Mouse (Mus musculus): Measurements from ENCODE around the gene Acot4. TPM values are rescaled to one million over a fixed set of nuclear protein-coding genes. Genes with fewer than 3 reads are reported as not detected.
"Not testable (repeated sequence)": the region's sequence is repeated elsewhere in the genome, so short reads cannot be mapped to it uniquely, and the experiment has no call there.

Acot4 gene
- under 1 TPM; 0.10 to 0.15 TPM for total RNA-seq (2021)
- long read RNA-seq, experiment 1, result 0 reads
- long read RNA-seq, experiment 2, result 0 reads

DNA sequence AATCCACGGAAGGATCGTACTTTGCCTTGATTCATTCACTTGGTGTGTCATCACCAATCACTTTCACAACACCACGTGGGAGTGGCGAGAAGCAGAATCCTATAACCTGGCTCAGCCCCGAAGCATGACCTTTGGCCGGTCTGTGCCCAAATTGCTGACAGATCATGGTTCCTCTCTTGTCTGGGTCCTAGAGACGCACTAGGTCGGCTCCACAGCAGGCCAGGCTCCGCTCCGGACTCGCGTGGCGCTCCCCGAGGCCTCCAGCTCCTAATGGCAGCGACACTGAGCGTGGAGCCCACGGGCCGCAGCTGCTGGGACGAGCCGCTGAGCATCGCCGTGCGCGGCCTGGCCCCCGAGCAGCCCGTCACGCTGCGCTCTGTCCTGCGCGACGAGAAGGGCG, at the start of gene Acot4:
Gene Acot4, plus strand, starts transcription at position 139 of the 400 bp plus-strand sequence.
- not testable (repeated sequence) for DNase-seq
- intact Hi-C loops (cut with DNase I), result loop anchor here (10.0 kb wide), 1 partner anchor 323 kb away; no protein-coding TSS in a partner anchor

DNA sequence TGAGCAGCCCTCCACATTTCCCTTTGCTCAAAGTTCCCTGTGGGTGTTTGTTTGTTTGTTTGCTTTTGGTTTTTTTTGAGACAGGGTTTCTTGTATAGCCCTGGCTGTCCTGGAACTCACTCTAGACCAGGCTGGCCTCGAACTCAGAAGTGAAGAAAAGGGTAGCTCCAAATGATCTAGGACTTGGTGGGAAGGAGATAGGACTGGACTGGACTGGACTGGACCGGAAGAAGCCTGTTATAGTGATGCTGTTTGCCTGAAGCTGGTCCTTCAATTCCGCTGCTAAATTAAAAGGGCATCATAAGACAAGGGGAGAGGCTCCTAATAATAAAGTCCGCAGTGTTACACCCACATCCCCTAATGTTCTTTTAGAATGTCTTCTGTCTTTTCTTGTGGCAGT, 49.7 kb upstream of the Acot4 start:
- DNase-seq, result no peak
- intact Hi-C loops (cut with DNase I), result no loop called here

- intact Hi-C loops (cut with DNase I), result no loop called here
- no peak for DNase-seq
Measured at GRCm38 (mm10) chr12:83989378-83989777, 48.8 kb upstream of the Acot4 start.

DNA sequence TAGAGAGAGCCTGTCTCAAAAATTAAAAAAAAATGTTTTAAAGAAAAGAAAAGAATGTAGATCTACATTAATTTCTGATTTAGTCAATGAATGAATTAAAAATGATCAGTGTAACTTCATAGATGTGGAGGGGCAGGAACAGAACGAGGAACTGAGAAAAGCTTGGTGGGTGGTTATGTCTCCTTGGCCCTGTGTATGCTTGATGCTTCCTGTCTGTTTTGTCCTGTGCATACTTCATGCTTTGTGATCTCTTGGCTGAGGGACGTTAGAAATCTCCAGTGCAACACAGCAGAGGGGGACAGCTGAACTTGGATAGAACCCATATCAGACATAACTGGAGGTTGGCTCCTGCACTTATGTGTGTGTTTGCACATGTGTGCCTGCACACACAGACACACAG, 41.0 kb upstream of the Acot4 start:
- intact Hi-C loops (cut with DNase I), result no loop called here
- no peak for DNase-seq

DNA sequence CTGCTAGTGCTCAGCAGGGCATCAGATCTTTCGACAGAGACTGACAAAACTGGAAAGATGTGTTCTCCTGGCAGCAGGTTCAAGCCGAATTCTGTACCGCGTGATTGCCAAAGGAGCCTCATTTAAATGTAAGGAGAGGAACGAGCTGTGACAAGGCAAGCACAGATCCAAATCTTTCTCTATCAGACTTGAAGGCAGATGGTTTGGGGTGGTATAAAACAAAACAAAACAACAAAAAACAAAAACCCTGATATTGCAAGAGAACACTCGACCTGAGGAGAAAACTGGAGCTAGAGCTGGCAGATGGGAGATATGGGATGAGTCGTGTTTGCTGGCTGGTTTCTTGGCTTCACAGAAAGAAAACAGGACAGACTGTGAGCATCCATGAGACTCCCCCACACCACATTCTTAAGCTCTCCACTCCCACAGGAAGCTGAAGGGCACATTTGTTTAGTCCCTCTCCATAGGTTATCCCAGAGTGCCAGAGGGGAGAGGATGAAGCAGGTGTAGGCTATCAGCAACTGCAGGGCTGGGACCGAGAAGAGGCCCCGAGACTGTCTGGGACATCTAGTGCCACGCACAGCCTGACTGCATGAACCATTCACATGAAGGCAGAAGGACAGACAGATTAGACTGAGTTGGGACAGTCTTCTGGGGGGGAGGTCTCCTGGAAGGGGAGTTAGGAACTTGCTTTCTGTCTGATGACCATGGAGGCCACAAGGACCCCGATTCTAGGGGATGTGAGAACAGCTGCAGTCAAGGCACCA, 39.7 kb upstream of the Acot4 start:
- no peak for DNase-seq
- intact Hi-C loops (cut with DNase I), result no loop called here

GRCm38 (mm10) chr12:83999237-83999636, 38.9 kb upstream of the Acot4 start:
- peak in 1 of 2 experiments; percentile 48 for DNase-seq
- intact Hi-C loops (cut with DNase I), result not testable (repeated sequence)

GRCm38 (mm10) chr12:84000418-84000817, 37.8 kb upstream of the Acot4 start:
- DNase-seq, result no peak
- intact Hi-C loops (cut with DNase I), result no loop called here

GRCm38 (mm10) chr12:84003866-84004265, 34.3 kb upstream of the Acot4 start:
- intact Hi-C loops (cut with DNase I), result no loop called here
- DNase-seq, result no peak

- no peak for DNase-seq
- intact Hi-C loops (cut with DNase I), result no loop called here
Measured at GRCm38 (mm10) chr12:84008251-84008650, 29.9 kb upstream of the Acot4 start.

GRCm38 (mm10) chr12:84008729-84009128, 29.4 kb upstream of the Acot4 start:
- intact Hi-C loops (cut with DNase I), result no loop called here
- no peak for DNase-seq

GRCm38 (mm10) chr12:84009171-84009965, 28.8 kb upstream of the Acot4 start, which contains the start of gene Acot1:
TSS of gene Acot1 (plus strand) at chr12:84009490.
- DNase-seq, result peak; percentile 29 to 56
- intact Hi-C loops (cut with DNase I), result not testable (repeated sequence)

GRCm38 (mm10) chr12:84010201-84010600, 28.0 kb upstream of the Acot4 start:
- intact Hi-C loops (cut with DNase I), result no loop called here
- DNase-seq, result no peak

- DNase-seq, result peak in 1 of 2 experiments; percentile 19
- intact Hi-C loops (cut with DNase I), result no loop called here
Measured at GRCm38 (mm10) chr12:84011251-84012040, 26.7 kb upstream of the Acot4 start.

GRCm38 (mm10) chr12:84013130-84013529, 25.0 kb upstream of the Acot4 start:
- DNase-seq, result no peak
- intact Hi-C loops (cut with DNase I), result no loop called here

GRCm38 (mm10) chr12:84013701-84014100, 24.5 kb upstream of the Acot4 start:
- no peak for DNase-seq
- intact Hi-C loops (cut with DNase I), result no loop called here

GRCm38 (mm10) chr12:84020528-84020927, 17.7 kb upstream of the Acot4 start:
- peak; percentile 25 to 48 for DNase-seq
- intact Hi-C loops (cut with DNase I), result not testable (repeated sequence)

DNA sequence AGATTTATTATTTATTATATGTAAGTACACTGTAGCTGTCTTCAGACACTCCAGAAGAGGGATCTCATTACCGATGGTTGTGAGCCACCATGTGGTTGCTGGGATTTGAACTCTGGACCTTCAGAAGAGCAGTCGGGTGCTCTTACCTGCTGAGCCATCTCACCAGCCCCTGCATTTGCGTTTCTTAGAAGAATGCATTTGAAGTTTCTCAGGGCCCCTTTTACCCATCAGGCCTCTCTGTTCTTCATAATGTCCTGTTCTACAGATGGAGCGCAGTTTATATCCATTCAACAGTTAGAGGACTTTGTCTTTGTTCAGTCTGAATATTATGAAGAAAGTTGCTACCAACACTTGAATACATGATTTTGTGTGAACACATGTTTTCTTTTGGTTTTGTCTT, 15.9 kb upstream of the Acot4 start:
- intact Hi-C loops (cut with DNase I); DNase-seq: not testable (repeated sequence)

GRCm38 (mm10) chr12:84023052-84023745, 15.0 kb upstream of the Acot4 start:
- intact Hi-C loops (cut with DNase I), result no loop called here
- no peak for DNase-seq

DNA sequence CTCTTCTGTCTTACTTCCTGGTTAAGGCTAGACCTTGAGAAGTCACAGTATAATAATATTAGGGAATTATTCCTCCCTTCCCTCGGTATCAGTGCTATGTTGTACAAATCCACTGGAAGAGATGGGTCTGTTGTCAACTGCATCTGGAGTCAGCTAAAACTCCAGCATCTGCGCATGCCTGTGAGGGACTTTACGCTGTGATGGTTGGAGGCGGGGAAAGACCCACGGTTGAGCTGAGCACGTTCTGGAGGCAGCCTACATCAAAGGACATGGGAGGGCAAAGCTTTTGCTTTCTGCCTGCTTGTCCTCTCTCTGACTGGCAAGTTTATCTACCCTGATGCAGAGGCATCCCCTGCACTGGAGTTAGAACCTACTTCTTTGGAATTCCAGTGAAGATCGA, 12.3 kb upstream of the Acot4 start:
- intact Hi-C loops (cut with DNase I), result no loop called here
- DNase-seq, result no peak

- DNase-seq; intact Hi-C loops (cut with DNase I): not testable (repeated sequence)
Measured at GRCm38 (mm10) chr12:84028328-84028727, 9.9 kb upstream of the Acot4 start.

Measured in gastrocnemius, postnatal 36 days (tissue).